Mouse (Mus musculus) ES-Bruce4 (cell line): Measurements from ENCODE around the gene Il10.

Source experiments
- CTCF ChIP-seq: IDR thresholded peaks from one replicate; pipeline ENCODE4 v1.8.1; 2011; ENCODE audit warnings: low read depth, low read length
- EP300 ChIP-seq: IDR thresholded peaks from 2 replicates; pipeline ENCODE4 v1.6.1; 2011; ENCODE audit warnings: low read depth, low read length; ENCODE audit not compliant: insufficient read depth
- POLR2A ChIP-seq: IDR thresholded peaks from one replicate; pipeline ENCODE4 v1.8.1; 2011; ENCODE audit warnings: low read length; ENCODE audit not compliant: insufficient read depth

- TF ChIP-seq EP300 (no peak), POLR2A (no peak), CTCF (no peak)
Measured at GRCm38 (mm10) chr1:131012494-131012893, 7.2 kb upstream of the Il10 start.
